Mouse (Mus musculus): ENCODE data around the gene Neurog3.

GRCm38 (mm10) chr10:62086826-62087225 is 46.1 kb upstream of the Neurog3 start:
- TF ChIP-seq POLR2A (IDR thresholded peaks at IDR 0.05; ENCODE audit: borderline replicate concordance, extremely low read depth, low read depth, low read length) (no peak), CTCF (IDR thresholded peaks at IDR 0.05; ENCODE audit: insufficient read depth, low read length) (no peak)
